Mouse (Mus musculus) gastrocnemius, postnatal 4 days (tissue): Measurements from ENCODE around the gene Cdc14a. TPM values are rescaled to one million over a fixed set of nuclear protein-coding genes. Genes with fewer than 3 reads are reported as not detected.
"Not testable (repeated sequence)": the region's sequence is repeated elsewhere in the genome, so short reads cannot be mapped to it uniquely, and the experiment has no call there.

Experiments used
- DNase-seq, 2 experiments: peaks; one replicate each; pipeline ENCODE4 v3.0.0; 2021 to 2022; ENCODE audit warnings: low spot score in 2 of 2, mixed read lengths in 2 of 2
- total RNA-seq, 2 experiments: library from RNA; stranded (reverse); gene quantifications; 2 replicates each; pipeline ENCODE4 v1.2.3; 2021

Gene Cdc14a
- total RNA-seq, 2 experiments from 2014 or later = 11.8 to 15.8 TPM

GRCm38 (mm10) chr3:116375442-116375841 lies 48.4 kb downstream of the Cdc14a start:
- no peak for DNase-seq

- no peak for DNase-seq
Measured at GRCm38 (mm10) chr3:116374486-116374885, 49.3 kb downstream of the Cdc14a start.

GRCm38 (mm10) chr3:116373196-116373595 lies 50.6 kb downstream of the Cdc14a start:
- DNase-seq = no peak

- DNase-seq = no peak
Measured at GRCm38 (mm10) chr3:116368868-116369437, 54.9 kb downstream of the Cdc14a start.

- DNase-seq = no peak
Measured at GRCm38 (mm10) chr3:116366125-116366524, 57.7 kb downstream of the Cdc14a start.

GRCm38 (mm10) chr3:116361906-116362305 lies 61.9 kb downstream of the Cdc14a start:
- no peak for DNase-seq

GRCm38 (mm10) chr3:116361101-116361500 lies 62.7 kb downstream of the Cdc14a start:
- DNase-seq = no peak

GRCm38 (mm10) chr3:116357866-116358265 lies 66.0 kb downstream of the Cdc14a start:
- DNase-seq = no peak

- DNase-seq = no peak
Measured at GRCm38 (mm10) chr3:116357180-116357579, 66.7 kb downstream of the Cdc14a start.

- DNase-seq = no peak
Measured at GRCm38 (mm10) chr3:116355026-116355788, 68.6 kb downstream of the Cdc14a start.

- no peak for DNase-seq
Measured at GRCm38 (mm10) chr3:116352486-116352885, 71.3 kb downstream of the Cdc14a start.

GRCm38 (mm10) chr3:116350389-116350967 lies 73.4 kb downstream of the Cdc14a start:
- no peak for DNase-seq

- DNase-seq = not testable (repeated sequence)
Measured at GRCm38 (mm10) chr3:116347571-116347970, 76.3 kb downstream of the Cdc14a start.

- DNase-seq = no peak
Measured at GRCm38 (mm10) chr3:116345245-116345644, 78.6 kb downstream of the Cdc14a start.

GRCm38 (mm10) chr3:116342251-116342650 lies 81.6 kb downstream of the Cdc14a start:
- no peak for DNase-seq

GRCm38 (mm10) chr3:116340950-116341624 lies 82.7 kb downstream of the Cdc14a start:
- DNase-seq = peak in 1 of 2 experiments; percentile 50

- DNase-seq = no peak
Measured at GRCm38 (mm10) chr3:116340281-116340680, 83.6 kb downstream of the Cdc14a start.

GRCm38 (mm10) chr3:116338616-116339015 lies 85.2 kb downstream of the Cdc14a start:
- DNase-seq = peak in 1 of 2 experiments; percentile 52

GRCm38 (mm10) chr3:116337840-116338239 lies 86.0 kb downstream of the Cdc14a start:
- DNase-seq = no peak

- no peak for DNase-seq
Measured at GRCm38 (mm10) chr3:116335036-116335435, 88.8 kb downstream of the Cdc14a start.

- no peak for DNase-seq
Measured at GRCm38 (mm10) chr3:116333711-116334110, 90.1 kb downstream of the Cdc14a start.

- DNase-seq = peak in 1 of 2 experiments; percentile 33
Measured at GRCm38 (mm10) chr3:116333229-116333628, 90.6 kb downstream of the Cdc14a start.
